Mouse (Mus musculus) forebrain, embryonic 13.5 days (tissue): Measurements from ENCODE around the gene Pphln1. TPM values are rescaled to one million over a fixed set of nuclear protein-coding genes. Genes with fewer than 3 reads are reported as not detected.
"Not testable (repeated sequence)": the region's sequence is repeated elsewhere in the genome, so short reads cannot be mapped to it uniquely, and the experiment has no call there.

ENCODE experiments used
- ATAC-seq: fragments of 200-750 bp; cut with Nextera tagmentation; 2 replicates; pipeline ENCODE4 v1.8.0; 2017
- H3K27ac ChIP-seq: fragments of 300-500 bp; sonication (generic); 2 replicates; pipeline ENCODE4 v1.5.1; 2015; ENCODE audit warnings: inconsistent platforms, mild to moderate bottlenecking, moderate library complexity
- H3K27me3 ChIP-seq: fragments of 300-500 bp; sonication (generic); 2 replicates; pipeline ENCODE4 v1.6.1; 2015; ENCODE audit warnings: mild to moderate bottlenecking, inconsistent platforms
- H3K36me3 ChIP-seq: fragments of 300-500 bp; sonication (generic); 2 replicates; pipeline ENCODE4 v1.6.1; 2015; ENCODE audit warnings: mild to moderate bottlenecking, inconsistent platforms; ENCODE audit not compliant: poor library complexity, severe bottlenecking
- H3K4me1 ChIP-seq: fragments of 300-500 bp; sonication (generic); 2 replicates; pipeline ENCODE4 v1.6.1; 2015; ENCODE audit warnings: inconsistent platforms
- H3K4me2 ChIP-seq: fragments of 300-500 bp; sonication (generic); 2 replicates; pipeline ENCODE4 v1.6.1; 2015; ENCODE audit warnings: inconsistent platforms, mild to moderate bottlenecking, moderate library complexity
- H3K4me3 ChIP-seq: fragments of 300-500 bp; sonication (generic); 2 replicates; pipeline ENCODE4 v1.5.1; 2015; ENCODE audit warnings: mild to moderate bottlenecking, inconsistent platforms
- H3K9ac ChIP-seq: fragments of 300-500 bp; sonication (generic); 2 replicates; pipeline ENCODE4 v1.6.1; 2015; ENCODE audit warnings: mild to moderate bottlenecking, inconsistent platforms
- H3K9me3 ChIP-seq: fragments of 300-500 bp; sonication (generic); replicated peaks from 2 replicates; pipeline ENCODE4 v1.6.1; 2016; ENCODE audit warnings: inconsistent platforms
- WGBS: fragments of 180-500 bp; shearing (Covaris S2); methylation state at CpG from one replicate; pipeline ENCODE4 v1.1.7; 2015; 5-methylcytosine and 5-hydroxymethylcytosine counted together
- polyA plus RNA-seq: library from polyadenylated mRNA; unstranded; fragments of >200 nt; fragmentation: Nextera tagmentation; extraction: Ambion mirVana; gene quantifications from 2 replicates; pipeline ENCODE4 v1.2.1, GENCODE M21; 2015

Pphln1 gene
- 60.1 and 63.9 TPM in 2 replicates for polyA plus RNA-seq

DNA sequence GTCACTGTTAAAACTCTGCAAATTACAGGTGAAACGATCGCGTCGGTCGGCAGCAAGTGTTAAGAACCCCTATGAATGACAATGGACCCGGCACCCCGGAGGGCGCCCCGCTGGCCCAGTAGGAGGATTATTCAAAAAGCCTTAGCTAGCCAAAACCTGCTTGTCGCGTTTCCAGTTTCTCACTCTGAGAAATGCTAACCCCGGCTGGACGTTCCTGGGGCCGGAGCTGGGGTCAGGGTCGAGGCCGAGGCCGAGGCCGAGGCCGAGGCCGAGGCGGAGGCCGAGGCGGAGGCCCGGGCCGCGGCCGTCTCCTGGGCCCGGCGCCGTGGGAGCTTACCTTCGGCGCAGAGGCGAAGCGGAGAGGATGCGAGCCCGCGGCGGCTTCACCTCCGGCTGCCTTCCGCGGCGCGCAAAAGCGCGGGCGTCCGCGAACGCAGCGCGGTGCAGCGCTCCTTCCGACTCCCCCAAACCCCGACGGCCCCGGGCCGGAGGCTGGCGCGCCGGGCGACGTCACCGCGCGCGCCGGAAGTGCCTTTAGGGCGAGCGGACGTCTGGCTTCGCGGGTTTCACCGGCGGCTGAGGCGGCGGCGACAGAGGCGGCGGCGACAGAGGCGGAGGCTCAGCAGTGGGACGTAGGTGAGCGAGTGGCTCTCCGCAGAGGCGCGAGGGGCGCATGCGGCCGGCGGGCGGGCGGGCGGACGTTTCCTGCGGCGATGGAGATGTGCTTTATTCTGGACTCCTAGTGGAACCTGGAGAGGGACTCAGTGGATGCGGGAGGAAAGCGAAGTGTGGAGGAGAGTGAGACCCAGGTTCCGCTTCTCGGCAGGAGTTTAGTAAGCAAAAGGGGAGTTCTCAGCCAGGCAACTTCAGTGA is at the start of gene Pphln1, which contains the start of gene Zcrb1:
TSS of gene Pphln1 (plus strand) at position 525 of the 873 bp plus-strand sequence.
TSS of gene Zcrb1 (minus strand) at position 509 of the 873 bp plus-strand sequence.
- WGBS, result under 1% methylated on average over 84 of the region's 100 CpGs
- peak within 1 kb of the TSS; percentile 70 for H3K4me2 ChIP-seq
- peak within 1 kb of the TSS; percentile 95 for H3K9ac ChIP-seq
- peak; percentile 97 for ATAC-seq
- peak within 1 kb of the TSS; percentile 84 for H3K27ac ChIP-seq
- no peaks in the 10 kb centered on the region for H3K9me3 ChIP-seq
- peaks cover 44% of the 10 kb centered on the region for H3K4me1 ChIP-seq
- no peaks in the 10 kb centered on the region for H3K27me3 ChIP-seq
- peak within 1 kb of the TSS; percentile 94 for H3K4me3 ChIP-seq
- H3K36me3 ChIP-seq, result peaks cover 26% of the 10 kb centered on the region

- H3K36me3 ChIP-seq, result no peaks in the 10 kb centered on the region
- no peak for ATAC-seq
- no peak overlapping the region for H3K4me3 ChIP-seq
- no peaks in the 10 kb centered on the region for H3K27me3 ChIP-seq
- no peak overlapping the region for H3K27ac ChIP-seq
- WGBS, result 93% methylated on average over 18 of the region's 19 CpGs
- H3K4me1 ChIP-seq, result no peaks in the 10 kb centered on the region
- no peaks in the 10 kb centered on the region for H3K9me3 ChIP-seq
- no peak overlapping the region for H3K9ac ChIP-seq
- H3K4me2 ChIP-seq, result no peak overlapping the region
Observed at GRCm38 (mm10) chr15:93358346-93359095, 39.6 kb upstream of the Pphln1 start.

- 91% methylated on average over 6 of the region's 6 CpGs for WGBS
- ATAC-seq, result no peak
Observed at GRCm38 (mm10) chr15:93365561-93365960, 32.6 kb upstream of the Pphln1 start.

DNA sequence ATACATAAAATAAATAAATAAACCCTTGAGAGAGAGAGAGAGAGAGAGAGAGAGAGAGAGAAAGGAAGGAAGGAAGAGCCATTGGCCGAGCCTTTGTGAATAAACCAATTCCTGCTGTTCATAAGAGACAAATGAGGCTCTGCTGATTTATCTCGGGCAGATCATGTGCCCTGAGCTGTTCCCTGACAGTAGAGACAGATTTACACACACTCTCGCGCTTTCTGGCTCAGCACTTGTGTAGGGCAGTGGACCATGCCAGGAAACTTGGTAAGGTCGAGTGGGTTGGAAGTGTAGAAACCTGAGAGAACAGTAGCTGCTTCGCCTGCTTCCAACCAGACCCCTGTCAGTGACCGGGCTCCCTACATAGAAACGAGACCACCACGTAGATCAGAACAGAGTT is 29.6 kb upstream of the Pphln1 start:
- H3K4me3 ChIP-seq, result no peak overlapping the region
- no peaks in the 10 kb centered on the region for H3K9me3 ChIP-seq
- H3K4me1 ChIP-seq, result no peaks in the 10 kb centered on the region
- H3K27me3 ChIP-seq, result no peaks in the 10 kb centered on the region
- 80% methylated on average over 9 of the region's 9 CpGs for WGBS
- ATAC-seq, result no peak
- no peak overlapping the region for H3K27ac ChIP-seq
- no peak overlapping the region for H3K4me2 ChIP-seq
- H3K9ac ChIP-seq, result no peak overlapping the region
- no peaks in the 10 kb centered on the region for H3K36me3 ChIP-seq

More at GRCm38 (mm10) chr15:93365561-93365960, 32.6 kb upstream of the Pphln1 start:
- no peaks in the 10 kb centered on the region for H3K4me1 ChIP-seq
- no peak overlapping the region for H3K27ac ChIP-seq
- H3K36me3 ChIP-seq, result no peaks in the 10 kb centered on the region
- H3K4me2 ChIP-seq, result no peak overlapping the region
- no peak overlapping the region for H3K4me3 ChIP-seq
- H3K9ac ChIP-seq, result no peak overlapping the region
- no peaks in the 10 kb centered on the region for H3K27me3 ChIP-seq
- no peaks in the 10 kb centered on the region for H3K9me3 ChIP-seq

DNA sequence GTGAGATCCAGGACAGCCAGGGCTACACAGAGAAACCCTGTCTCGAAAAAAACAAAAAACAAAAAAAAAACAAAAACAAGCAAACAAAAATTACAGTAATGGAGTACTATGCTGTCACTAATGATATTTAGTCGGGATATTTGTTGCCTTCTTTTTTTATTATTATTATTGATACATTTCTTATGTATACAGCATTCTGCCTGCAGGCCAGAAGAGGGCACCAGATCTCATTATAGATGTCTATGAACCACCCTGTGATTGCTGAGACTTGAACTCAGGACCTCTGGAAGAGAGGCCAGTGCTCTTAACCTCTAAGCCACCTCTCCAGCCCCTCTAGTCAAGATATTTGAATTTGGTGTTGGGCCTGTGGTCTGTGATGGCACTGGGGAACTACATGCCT is 26.3 kb upstream of the Pphln1 start:
- Histone ChIP-seq H3K27ac (no peak overlapping the region), H3K4me3 (no peak overlapping the region), H3K9ac (no peak overlapping the region), H3K4me2 (no peak overlapping the region), H3K36me3 (no peaks in the 10 kb centered on the region), H3K27me3 (no peaks in the 10 kb centered on the region), H3K9me3 (no peaks in the 10 kb centered on the region), H3K4me1 (no peaks in the 10 kb centered on the region)
- 89% methylated on average over 2 of the region's 2 CpGs for WGBS
- ATAC-seq, result no peak

GRCm38 (mm10) chr15:93372525-93373119 is 25.5 kb upstream of the Pphln1 start:
- not testable (repeated sequence) for H3K36me3 ChIP-seq, H3K4me1 ChIP-seq, H3K9ac ChIP-seq, H3K27me3 ChIP-seq, ATAC-seq, H3K4me2 ChIP-seq, H3K9me3 ChIP-seq, H3K27ac ChIP-seq, H3K4me3 ChIP-seq

DNA sequence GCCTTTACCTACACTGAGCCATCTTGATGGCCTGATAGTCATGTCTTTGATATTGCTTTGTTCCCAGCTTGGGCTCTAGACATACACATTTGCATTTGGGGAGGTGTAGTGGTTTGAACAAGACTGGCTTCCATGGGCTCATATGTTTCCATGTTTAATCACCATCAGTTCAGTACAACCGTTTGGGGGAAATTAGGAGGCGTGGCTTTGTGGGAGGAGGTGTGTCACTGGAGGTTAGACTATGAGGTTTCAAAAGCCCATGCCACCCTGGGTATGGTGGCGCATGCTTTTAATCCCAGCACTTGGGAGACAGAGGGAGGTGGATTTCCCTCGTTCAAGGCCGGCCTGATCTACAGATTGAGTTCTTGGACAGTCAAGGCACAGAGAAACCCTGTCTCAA is 22.5 kb upstream of the Pphln1 start:
- Histone ChIP-seq H3K27me3 (no peaks in the 10 kb centered on the region), H3K27ac (no peak overlapping the region), H3K36me3 (no peaks in the 10 kb centered on the region), H3K9ac (no peak overlapping the region), H3K4me3 (no peak overlapping the region), H3K4me1 (no peaks in the 10 kb centered on the region), H3K9me3 (no peaks in the 10 kb centered on the region), H3K4me2 (no peak overlapping the region)
- 91% methylated on average over 5 of the region's 5 CpGs for whole genome bisulfite sequencing
- no peak for ATAC-seq

GRCm38 (mm10) chr15:93379177-93379576 is 19.0 kb upstream of the Pphln1 start:
- 65% methylated on average over 3 of the region's 3 CpGs for WGBS
- no peak for ATAC-seq
- Histone ChIP-seq H3K9me3 (no peaks in the 10 kb centered on the region), H3K36me3 (peaks cover 5% of the 10 kb centered on the region; the same call in 1 of the 2 replicates), H3K4me3 (no peak overlapping the region), H3K27me3 (no peaks in the 10 kb centered on the region), H3K27ac (no peak overlapping the region), H3K4me2 (no peak overlapping the region), H3K9ac (no peak overlapping the region), H3K4me1 (no peaks in the 10 kb centered on the region)

- WGBS, result 77% methylated on average over 5 of the region's 5 CpGs
- Histone ChIP-seq H3K4me2 (no peak overlapping the region), H3K4me1 (no peaks in the 10 kb centered on the region), H3K9me3 (no peaks in the 10 kb centered on the region), H3K27ac (no peak overlapping the region), H3K9ac (no peak overlapping the region), H3K4me3 (no peak overlapping the region), H3K36me3 (peaks cover 22% of the 10 kb centered on the region), H3K27me3 (no peaks in the 10 kb centered on the region)
- ATAC-seq, result no peak
Observed at GRCm38 (mm10) chr15:93381337-93381736, 16.8 kb upstream of the Pphln1 start.

- 0% methylated on average over 11 of the region's 11 CpGs for WGBS
- no peaks in the 10 kb centered on the region for H3K9me3 ChIP-seq
Observed at GRCm38 (mm10) chr15:93397269-93397668, 881 bp upstream of the Pphln1 start.

GRCm38 (mm10) chr15:93398699-93399540 is 770 bp downstream of the Pphln1 start:
- Histone ChIP-seq H3K36me3 (peaks cover 17% of the 10 kb centered on the region), H3K9me3 (no peaks in the 10 kb centered on the region), H3K4me2 (peak overlapping the region; percentile 70), H3K27me3 (no peaks in the 10 kb centered on the region), H3K4me1 (peaks cover 44% of the 10 kb centered on the region), H3K4me3 (peak overlapping the region; percentile 94), H3K27ac (peak overlapping the region; percentile 84), H3K9ac (peak overlapping the region; percentile 95)
- under 1% methylated on average over 36 of the region's 36 CpGs for WGBS
- peak; percentile 36 for ATAC-seq

More at GRCm38 (mm10) chr15:93397269-93397668, 881 bp upstream of the Pphln1 start:
- ATAC-seq, result no peak
- Histone ChIP-seq H3K4me3 (peak overlapping the region; percentile 94), H3K27ac (no peak overlapping the region), H3K36me3 (peaks cover 34% of the 10 kb centered on the region), H3K4me1 (peaks cover 44% of the 10 kb centered on the region), H3K4me2 (peak overlapping the region; percentile 70), H3K9ac (peak overlapping the region; percentile 95), H3K27me3 (no peaks in the 10 kb centered on the region)
